Mouse (Mus musculus): ENCODE results near the gene Ptprh.

Ptprh gene

GRCm38 (mm10) chr7:4522292-4522691, 81.5 kb downstream of the Ptprh start:
- no peak for DNase-seq

- DNase-seq = no peak
Observed at GRCm38 (mm10) chr7:4521231-4522003, 82.4 kb downstream of the Ptprh start.

GRCm38 (mm10) chr7:4518487-4518886, 85.4 kb downstream of the Ptprh start:
- DNase-seq = no peak

- DNase-seq = no peak
Observed at GRCm38 (mm10) chr7:4516332-4517050, 87.3 kb downstream of the Ptprh start, which contains the start of gene Tnnt1. Gene Tnnt1, minus strand, starts transcription at chr7:4516382.

- no peak for DNase-seq
Observed at GRCm38 (mm10) chr7:4515853-4516252, 88.0 kb downstream of the Ptprh start.

- no peak for DNase-seq
Observed at GRCm38 (mm10) chr7:4513829-4514712, 89.8 kb downstream of the Ptprh start.

- DNase-seq = peak; percentile 42
Observed at GRCm38 (mm10) chr7:4513236-4513635, 90.6 kb downstream of the Ptprh start.

- DNase-seq = no peak
Observed at GRCm38 (mm10) chr7:4511489-4512224, 92.2 kb downstream of the Ptprh start.

- peak; percentile 84 for DNase-seq
Observed at GRCm38 (mm10) chr7:4509863-4510608, 93.8 kb downstream of the Ptprh start.

- no peak for DNase-seq
Observed at GRCm38 (mm10) chr7:4508739-4509116, 95.1 kb downstream of the Ptprh start.

GRCm38 (mm10) chr7:4508062-4508738, 95.6 kb downstream of the Ptprh start:
- no peak for DNase-seq

- DNase-seq = no peak
Observed at GRCm38 (mm10) chr7:4507220-4507619, 96.6 kb downstream of the Ptprh start.

GRCm38 (mm10) chr7:4504646-4505435, 99.0 kb downstream of the Ptprh start:
- DNase-seq = no peak

GRCm38 (mm10) chr7:4503858-4504257, 100.0 kb downstream of the Ptprh start:
- no peak for DNase-seq

GRCm38 (mm10) chr7:4503100-4503499, 100.7 kb downstream of the Ptprh start:
- no peak for DNase-seq

- DNase-seq = peak; percentile 66
Observed at GRCm38 (mm10) chr7:4502421-4503090, 101.3 kb downstream of the Ptprh start.

GRCm38 (mm10) chr7:4501558-4502397, 102.1 kb downstream of the Ptprh start, which contains the start of gene Ppp1r12c:
Gene Ppp1r12c, minus strand, starts transcription at chr7:4501680.
- peak; percentile 96 for DNase-seq

GRCm38 (mm10) chr7:4500892-4501471, 102.9 kb downstream of the Ptprh start:
- peak; percentile 59 for DNase-seq

Measured in kidney, postnatal 14 days (tissue).